Comparison of ENCODE assay signal across 9 mouse cellular contexts in the genomic region with DNA sequence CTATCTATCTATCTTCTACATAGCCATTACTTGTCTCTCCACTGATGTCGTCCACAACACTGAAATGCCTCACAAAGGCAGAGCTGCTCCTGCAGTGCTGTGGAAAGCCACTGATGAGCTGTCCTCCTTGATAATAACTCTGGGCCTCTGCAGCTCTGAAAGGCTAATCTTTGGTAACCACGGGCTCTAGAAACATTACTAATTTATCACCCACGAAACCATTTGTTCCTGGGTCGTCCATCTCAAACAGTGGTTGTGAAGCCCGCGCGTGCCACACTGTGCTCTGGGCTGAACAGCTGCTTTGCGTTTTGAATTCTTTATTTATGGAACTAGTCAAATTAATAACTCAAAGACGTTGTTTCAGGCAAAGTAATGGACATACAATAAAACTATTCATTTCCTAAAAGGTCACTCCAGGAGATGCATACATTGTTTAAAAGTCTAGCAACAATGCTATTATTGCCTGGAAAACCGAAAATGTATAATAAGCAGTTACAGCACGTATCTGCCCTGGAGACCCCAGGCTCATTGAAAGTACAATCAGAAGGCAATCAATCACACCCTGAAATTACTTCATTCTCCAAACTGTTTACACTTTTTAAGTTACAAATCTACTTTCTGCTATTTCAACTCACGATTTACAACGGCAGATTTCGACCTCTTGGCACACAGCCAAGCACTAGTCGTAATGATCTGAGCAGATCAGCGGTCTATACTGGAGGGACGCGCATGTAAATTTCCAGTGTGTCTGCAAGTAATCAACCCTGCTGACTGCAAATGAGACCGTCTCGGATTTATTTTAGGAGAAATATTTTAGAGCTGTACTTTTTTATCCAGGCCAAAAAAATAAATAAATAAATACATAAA.
DNase-seq lines count a peak whose midpoint lies in the region; ATAC-seq lines count a peak whose summit lies in the region.
"Had no signal": no experiment of that assay in that cellular context is flagged by ENCODE, and none has a peak within 500 bp of the region (broad histone marks: within the 10 kb centered on the region; RNA-seq: fewer than 3 reads in every experiment).

No protein-coding gene starts in this region.

- ATAC-seq in kidney, embryonic 14.5 days (ENCODE audit: low FRiP score, low TSS enrichment), result peak; percentile 48; the same call in 1 of the 2 replicates
- ATAC-seq in forebrain, embryonic 16.5 days, result peak; percentile 76
- ATAC-seq in granulocyte monocyte progenitor cell, adult 5-6 weeks (replicated peaks; ENCODE audit: poor library complexity, severe bottlenecking), result no peak
- ATAC-seq: Patski had no signal

- H3K4me2 ChIP-seq in kidney, embryonic 14.5 days (replicated peaks; ENCODE audit: low read depth, low read length), result no peak overlapping the region
- peak overlapping the region; percentile 45 for H3K4me2 ChIP-seq in forebrain, embryonic 16.5 days (ENCODE audit: low read length)

- no peaks in the 10 kb centered on the region for H3K27me3 ChIP-seq in kidney, embryonic 14.5 days (ENCODE audit: control insufficient read depth, insufficient read depth, low read length)
- no peaks in the 10 kb centered on the region for H3K27me3 ChIP-seq in forebrain, embryonic 16.5 days (replicated peaks; ENCODE audit: control insufficient read depth, insufficient read depth, low read length)
- no peaks in the 10 kb centered on the region for H3K27me3 ChIP-seq in limb, embryonic 10.5 days (ENCODE audit: low read depth, poor library complexity, severe bottlenecking)
- H3K27me3 ChIP-seq: Patski had no signal

- DNase-seq in kidney, adult 18-20 months, result no peak
- DNase-seq in cerebellum, adult 18-20 months, result peak; percentile 48 to 55
- peak; percentile 62 for DNase-seq in limb, embryonic 10.5 days (ENCODE audit: low spot score)
- DNase-seq in retina, postnatal 1 day, result peak; percentile 73
- no peak for DNase-seq in spleen, postnatal 36 days (ENCODE audit: low spot score in 2 of 2)

- H3K4me3 ChIP-seq in kidney, embryonic 14.5 days (ENCODE audit: low read length), result no peak overlapping the region
- H3K4me3 ChIP-seq in forebrain, embryonic 16.5 days (replicated peaks; ENCODE audit: low read length), result peak overlapping the region; percentile 22
- H3K4me3 ChIP-seq in limb, embryonic 10.5 days, result 0 out of 2 replicates have a peak overlapping the region, but pooled peaks have one; percentile 3

- WGBS in kidney, embryonic 14.5 days, result 26% methylated on average over 20 of the region's 20 CpGs
- WGBS in forebrain, embryonic 16.5 days, result 14% methylated on average over 20 of the region's 20 CpGs
- 23% methylated on average over 20 of the region's 20 CpGs for WGBS in limb, embryonic 10.5 days

- H3K4me1 ChIP-seq in kidney, embryonic 14.5 days (ENCODE audit: control insufficient read depth, insufficient read depth, low read length), result peaks cover 25% of the 10 kb centered on the region
- peaks cover 19% of the 10 kb centered on the region for H3K4me1 ChIP-seq in forebrain, embryonic 16.5 days (replicated peaks; ENCODE audit: control insufficient read depth, insufficient read depth, low read length)
- H3K4me1 ChIP-seq in limb, embryonic 10.5 days, result peaks cover 41% of the 10 kb centered on the region

- H3K9ac ChIP-seq in kidney, embryonic 14.5 days (ENCODE audit: low read depth, low read length), result no peak overlapping the region
- no peak overlapping the region for H3K9ac ChIP-seq in forebrain, embryonic 16.5 days (replicated peaks; ENCODE audit: low read depth, low read length)

- H3K36me3 ChIP-seq in kidney, embryonic 14.5 days (ENCODE audit: control insufficient read depth, insufficient read depth, low read length), result peaks cover 3% of the 10 kb centered on the region; the same call in 1 of the 2 replicates
- H3K36me3 ChIP-seq in forebrain, embryonic 16.5 days (ENCODE audit: control insufficient read depth, insufficient read depth), result no peaks in the 10 kb centered on the region
- peaks cover 19% of the 10 kb centered on the region for H3K36me3 ChIP-seq in limb, embryonic 10.5 days

- H3K9me3 ChIP-seq in kidney, embryonic 14.5 days (ENCODE audit: control insufficient read depth, low read length), result no peaks in the 10 kb centered on the region
- H3K9me3 ChIP-seq in forebrain, embryonic 16.5 days (ENCODE audit: control insufficient read depth, low read length), result no peaks in the 10 kb centered on the region
- no peaks in the 10 kb centered on the region for H3K9me3 ChIP-seq in limb, embryonic 10.5 days (replicated peaks)

- 0 out of 2 replicates have a peak overlapping the region, but pooled peaks have one; percentile 20 for H3K27ac ChIP-seq in kidney, embryonic 14.5 days (ENCODE audit: low read depth, low read length)
- H3K27ac ChIP-seq in forebrain, embryonic 16.5 days (ENCODE audit: low read length), result no peak overlapping the region
- H3K27ac ChIP-seq in limb, embryonic 10.5 days, result peak overlapping the region; percentile 44; the same call in 1 of the 2 replicates

Comparison
In these comparisons a context has a peak if more than half of its experiments do, and no peak if none do; other contexts are left out.
1. DNase-seq: peak in cerebellum, adult 18-20 months (2 of 2), limb, embryonic 10.5 days (single experiment) and retina, postnatal 1 day (single experiment); none in kidney, adult 18-20 months (single experiment) and spleen, postnatal 36 days (0 of 2).